ENCODE assay signal across 27 mouse cellular contexts in the genomic region with DNA sequence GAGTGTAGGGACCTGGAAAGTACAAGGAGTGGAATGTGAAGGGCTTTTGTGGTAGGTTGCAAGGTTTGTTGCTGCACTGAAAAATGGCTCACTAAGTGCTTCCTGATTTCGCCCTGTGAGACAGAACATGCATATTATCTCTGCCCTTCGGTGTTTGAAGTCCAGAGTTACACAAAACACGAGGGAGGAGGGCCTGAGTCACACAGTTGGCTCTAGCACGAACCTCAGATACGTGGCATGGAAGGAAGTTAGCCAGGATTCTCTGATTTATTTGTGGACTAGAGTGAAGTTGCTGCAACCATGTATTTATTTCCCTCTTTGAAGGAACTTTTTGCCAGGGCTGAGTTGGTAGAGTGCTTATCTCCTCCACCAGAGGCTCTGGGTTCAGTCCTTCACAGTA.
DNase-seq lines count a peak whose midpoint lies in the region; ATAC-seq and TF ChIP-seq lines count a peak whose summit lies in the region.
"Had no signal": no experiment of that assay in that cellular context is flagged by ENCODE, and none has a peak within 500 bp of the region (broad histone marks: within the 10 kb centered on the region; RNA-seq: fewer than 3 reads in every experiment).

No protein-coding gene starts in this region.

- no peak for TF ChIP-seq CTCF in kidney, adult 2 months (conservative IDR thresholded peaks at IDR 0.05; ENCODE audit: insufficient read depth, insufficient read length, low read depth, low read length)

- H3K9ac ChIP-seq in lung, embryonic 16.5 days (ENCODE audit: low read length): no peak overlapping the region
- H3K9ac ChIP-seq: heart, embryonic 12.5 days; hindbrain, embryonic 13.5 days; kidney, embryonic 15.5 days; limb, embryonic 15.5 days; liver, embryonic 15.5 days had no signal

- no peak overlapping the region for H3K4me2 ChIP-seq in lung, embryonic 16.5 days (ENCODE audit: low read depth, low read length)
- H3K4me2 ChIP-seq: heart, embryonic 12.5 days; hindbrain, embryonic 13.5 days; kidney, embryonic 15.5 days; limb, embryonic 15.5 days; liver, embryonic 15.5 days had no signal

- peak; percentile 51; the same call in 1 of the 2 replicates for ATAC-seq in lung, embryonic 16.5 days (ENCODE audit: low read depth)
- ATAC-seq: forebrain, embryonic 14.5 days; midbrain, embryonic 16.5 days; Patski had no signal

- no peak overlapping the region for H3K4me3 ChIP-seq in lung, embryonic 16.5 days (ENCODE audit: low read length)
- no peak overlapping the region for H3K4me3 ChIP-seq in kidney, adult 2 months (ENCODE audit: insufficient read depth, low read depth, low read length)
- H3K4me3 ChIP-seq: heart, adult 2 months; heart, embryonic 12.5 days; hindbrain, embryonic 13.5 days; kidney, embryonic 15.5 days; limb, embryonic 10.5 days; limb, embryonic 15.5 days; liver, embryonic 15.5 days; midbrain, embryonic 10.5 days had no signal

- no peaks in the 10 kb centered on the region for H3K4me1 ChIP-seq in lung, embryonic 16.5 days (replicated peaks; ENCODE audit: control insufficient read depth, insufficient read depth, low read length)
- H3K4me1 ChIP-seq in kidney, adult 2 months (ENCODE audit: control insufficient read depth, insufficient read depth, low read length): no peaks in the 10 kb centered on the region
- H3K4me1 ChIP-seq: hindbrain, embryonic 13.5 days; kidney, embryonic 15.5 days; limb, embryonic 10.5 days; limb, embryonic 15.5 days; liver, embryonic 15.5 days; midbrain, embryonic 10.5 days had no signal

- no peak overlapping the region for H3K27ac ChIP-seq in lung, embryonic 16.5 days (ENCODE audit: low read length)
- no peak overlapping the region for H3K27ac ChIP-seq in kidney, adult 2 months (ENCODE audit: insufficient read depth, low read depth, low read length)
- H3K27ac ChIP-seq: heart, adult 2 months; hindbrain, embryonic 13.5 days; kidney, embryonic 15.5 days; limb, embryonic 10.5 days; limb, embryonic 15.5 days; liver, embryonic 15.5 days; midbrain, embryonic 10.5 days had no signal

- DNase-seq in adrenal gland, adult 2 months: peak; percentile 43
- no peak for DNase-seq in adrenal gland, postnatal 4 days (ENCODE audit: low spot score in 2 of 2)
- DNase-seq in lung, postnatal 36 days: no peak
- peak; percentile 32 to 42 for DNase-seq in adrenal gland, postnatal 36 days
- no peak for DNase-seq in left cerebral cortex, adult 18-20 months (ENCODE audit: low spot score in 2 of 2)
- no peak for DNase-seq in kidney, adult 2 months
- DNase-seq: cerebellum, adult 8-10 months; cerebellum, postnatal 25 days; heart, postnatal 4 days; kidney, adult 11 months; layer of hippocampus, postnatal 36 days; lung, postnatal 14 days; right cerebral cortex, postnatal 4 days; thymus, postnatal 4 days had no signal

- H3K9me3 ChIP-seq in lung, embryonic 16.5 days (ENCODE audit: control insufficient read depth, low read length): no peaks in the 10 kb centered on the region
- H3K9me3 ChIP-seq: heart, embryonic 12.5 days; hindbrain, embryonic 13.5 days; kidney, embryonic 15.5 days; limb, embryonic 10.5 days; limb, embryonic 15.5 days; liver, embryonic 15.5 days; midbrain, embryonic 10.5 days had no signal

- TF ChIP-seq POLR2A in kidney, adult 2 months (IDR thresholded peaks at IDR 0.05; ENCODE audit: low read depth, low read length): no peak

- no peaks in the 10 kb centered on the region for H3K36me3 ChIP-seq in lung, embryonic 16.5 days (ENCODE audit: control insufficient read depth, insufficient read depth, low read length)
- H3K36me3 ChIP-seq in kidney, adult 2 months (ENCODE audit: control insufficient read depth, insufficient read depth, low read length): no peaks in the 10 kb centered on the region
- H3K36me3 ChIP-seq: G1E; heart, embryonic 12.5 days; hindbrain, embryonic 13.5 days; kidney, embryonic 15.5 days; limb, embryonic 10.5 days; limb, embryonic 15.5 days; liver, embryonic 15.5 days; midbrain, embryonic 10.5 days had no signal

- H3K27me3 ChIP-seq in lung, embryonic 16.5 days (ENCODE audit: control insufficient read depth, insufficient read depth, low read depth, low read length): no peaks in the 10 kb centered on the region
- H3K27me3 ChIP-seq in kidney, adult 2 months (replicated peaks; ENCODE audit: control insufficient read depth, insufficient read depth, low read length): no peaks in the 10 kb centered on the region; the same call in 1 of the 2 replicates
- H3K27me3 ChIP-seq: heart, embryonic 12.5 days; hindbrain, embryonic 13.5 days; kidney, embryonic 15.5 days; limb, embryonic 15.5 days; liver, embryonic 15.5 days; Patski had no signal

- WGBS in lung, embryonic 16.5 days: 26% methylated on average over 5 of the region's 5 CpGs
- WGBS in kidney, adult 2 months: 52% methylated on average over 5 of the region's 5 CpGs

Comparison
In these comparisons a context has a peak if more than half of its experiments do, and no peak if none do; other contexts are left out.
1. DNase-seq: peak in adrenal gland, adult 2 months (single experiment) and adrenal gland, postnatal 36 days (2 of 2); none in adrenal gland, postnatal 4 days (0 of 2), lung, postnatal 36 days (single experiment), left cerebral cortex, adult 18-20 months (0 of 2) and kidney, adult 2 months (single experiment).